Mouse (Mus musculus) C2C12 (cell line): Measurements from ENCODE around the gene Ttll8. TPM values are rescaled to one million over a fixed set of nuclear protein-coding genes. Genes with fewer than 3 reads are reported as not detected.

Source experiments
- H3K27me3 ChIP-seq: one replicate; pipeline ENCODE4 v1.6.1; 2011; ENCODE audit not compliant: control insufficient read depth, insufficient read depth, insufficient read length
- H3K36me3 ChIP-seq: one replicate; pipeline ENCODE4 v1.6.1; 2011; ENCODE audit not compliant: control insufficient read depth, insufficient read depth
- H3K4me3 ChIP-seq: one replicate; pipeline ENCODE4 v1.5.1; 2011; ENCODE audit warnings: mild to moderate bottlenecking, control low read depth; ENCODE audit not compliant: poor library complexity, insufficient read depth, severe bottlenecking
- H3K79me2 ChIP-seq: one replicate; pipeline ENCODE4 v1.6.1; 2011; ENCODE audit not compliant: control insufficient read depth, insufficient read depth
- H3K79me3 ChIP-seq: one replicate; pipeline ENCODE4 v1.6.1; 2011; ENCODE audit warnings: low read depth, control low read depth
- H3ac ChIP-seq: one replicate; pipeline ENCODE3; 2011; ENCODE audit warnings: low read depth; ENCODE audit not compliant: control insufficient read depth, insufficient read length
- CEBPB ChIP-seq: IDR thresholded peaks from one replicate; pipeline ENCODE4 v1.6.1; 2011; ENCODE audit warnings: low read depth, mild to moderate bottlenecking, control low read depth, moderate library complexity
- CTCF ChIP-seq: IDR thresholded peaks from one replicate; pipeline ENCODE4 v1.5.1; 2011; ENCODE audit not compliant: control insufficient read depth, insufficient read depth, insufficient read length
- FOSL1 ChIP-seq: IDR thresholded peaks from one replicate; pipeline ENCODE4 v1.8.0; 2011; ENCODE audit warnings: mild to moderate bottlenecking, low read length; ENCODE audit not compliant: poor library complexity, insufficient read depth, severe bottlenecking
- MAX ChIP-seq: IDR thresholded peaks from one replicate; pipeline ENCODE4 v1.6.1; 2011; ENCODE audit warnings: mild to moderate bottlenecking, control low read depth
- MYOD1 ChIP-seq: IDR thresholded peaks from one replicate; pipeline ENCODE4 v1.6.1; 2011; ENCODE audit warnings: low read depth; ENCODE audit not compliant: control insufficient read depth, insufficient read length
- MYOG ChIP-seq: IDR thresholded peaks from one replicate; pipeline ENCODE4 v1.6.1; 2011; ENCODE audit not compliant: control insufficient read depth, insufficient read length; ENCODE audit errors: extremely low read depth
- USF1 ChIP-seq: IDR thresholded peaks from one replicate; pipeline ENCODE4 v1.6.1; 2011; ENCODE audit warnings: low read depth, mild to moderate bottlenecking, control low read depth, moderate library complexity
- polyA plus RNA-seq: library from polyadenylated mRNA; unstranded; fragments of >200 nt; fragmentation: generic; extraction: Trizol; gene quantifications from one replicate; pipeline ENCODE4 v1.2.1, GENCODE M21; 2012; ENCODE audit warnings: missing spikeins

The Ttll8 gene
- polyA plus RNA-seq, 1 experiment, result not detected

GRCm38 (mm10) chr15:88955342-88955741 is 1.1 kb upstream of the Ttll8 start:
- no peak overlapping the region for H3ac ChIP-seq
- TF ChIP-seq USF1 (no peak), MAX (no peak), MYOG (no peak)

GRCm38 (mm10) chr15:88951246-88951645 is 3.0 kb downstream of the Ttll8 start:
- no peak overlapping the region for H3ac ChIP-seq
- peaks cover 4% of the 10 kb centered on the region for H3K27me3 ChIP-seq
- no peaks in the 10 kb centered on the region for H3K79me3 ChIP-seq
- no peaks in the 10 kb centered on the region for H3K79me2 ChIP-seq
- TF ChIP-seq MYOD1, result no peak
- no peak for TF ChIP-seq CTCF
- TF ChIP-seq MAX, result no peak
- no peak for TF ChIP-seq USF1
- no peak for TF ChIP-seq FOSL1
- no peak for TF ChIP-seq CEBPB
- TF ChIP-seq MYOG, result no peak
- no peak overlapping the region for H3K4me3 ChIP-seq
- no peaks in the 10 kb centered on the region for H3K36me3 ChIP-seq

More at GRCm38 (mm10) chr15:88955342-88955741, 1.1 kb upstream of the Ttll8 start:
- H3K27me3 ChIP-seq, result peaks cover 8% of the 10 kb centered on the region
- H3K36me3 ChIP-seq, result no peaks in the 10 kb centered on the region
- H3K79me3 ChIP-seq, result no peaks in the 10 kb centered on the region
- H3K79me2 ChIP-seq, result no peaks in the 10 kb centered on the region
- no peak overlapping the region for H3K4me3 ChIP-seq

- no peaks in the 10 kb centered on the region for H3K79me3 ChIP-seq
- H3K36me3 ChIP-seq, result no peaks in the 10 kb centered on the region
- no peak overlapping the region for H3ac ChIP-seq
- TF ChIP-seq MYOD1 (no peak), CEBPB (no peak), FOSL1 (no peak), USF1 (no peak), MAX (no peak), CTCF (no peak), MYOG (no peak)
- no peaks in the 10 kb centered on the region for H3K27me3 ChIP-seq
- no peaks in the 10 kb centered on the region for H3K79me2 ChIP-seq
- no peak overlapping the region for H3K4me3 ChIP-seq
Observed at GRCm38 (mm10) chr15:88946851-88947250, 7.4 kb downstream of the Ttll8 start.

GRCm38 (mm10) chr15:88943896-88944551 is 10.2 kb downstream of the Ttll8 start:
- H3K79me2 ChIP-seq, result no peaks in the 10 kb centered on the region
- no peak overlapping the region for H3K4me3 ChIP-seq
- no peaks in the 10 kb centered on the region for H3K36me3 ChIP-seq
- no peaks in the 10 kb centered on the region for H3K79me3 ChIP-seq
- no peak for TF ChIP-seq CTCF
- no peak for TF ChIP-seq MYOD1
- TF ChIP-seq USF1, result no peak
- TF ChIP-seq FOSL1, result no peak
- TF ChIP-seq MAX, result no peak
- no peak for TF ChIP-seq CEBPB
- TF ChIP-seq MYOG, result no peak
- H3K27me3 ChIP-seq, result no peaks in the 10 kb centered on the region
- H3ac ChIP-seq, result no peak overlapping the region

GRCm38 (mm10) chr15:88942783-88943182 is 11.4 kb downstream of the Ttll8 start:
- H3K4me3 ChIP-seq, result no peak overlapping the region
- H3K79me2 ChIP-seq, result no peaks in the 10 kb centered on the region
- TF ChIP-seq MYOG (no peak), CTCF (no peak), FOSL1 (no peak), MAX (no peak), MYOD1 (no peak), USF1 (no peak), CEBPB (no peak)
- no peak overlapping the region for H3ac ChIP-seq
- H3K36me3 ChIP-seq, result no peaks in the 10 kb centered on the region
- H3K27me3 ChIP-seq, result no peaks in the 10 kb centered on the region
- no peaks in the 10 kb centered on the region for H3K79me3 ChIP-seq

- Histone ChIP-seq H3K79me2 (no peaks in the 10 kb centered on the region), H3ac (no peak overlapping the region), H3K27me3 (no peaks in the 10 kb centered on the region), H3K36me3 (no peaks in the 10 kb centered on the region), H3K4me3 (no peak overlapping the region), H3K79me3 (no peaks in the 10 kb centered on the region)
- no peak for TF ChIP-seq MAX
- no peak for TF ChIP-seq FOSL1
- no peak for TF ChIP-seq MYOD1
- TF ChIP-seq CEBPB, result no peak
- TF ChIP-seq CTCF, result no peak
- TF ChIP-seq MYOG, result no peak
- TF ChIP-seq USF1, result no peak
Observed at GRCm38 (mm10) chr15:88937291-88937650, 16.9 kb downstream of the Ttll8 start.
